In the genomic region with DNA sequence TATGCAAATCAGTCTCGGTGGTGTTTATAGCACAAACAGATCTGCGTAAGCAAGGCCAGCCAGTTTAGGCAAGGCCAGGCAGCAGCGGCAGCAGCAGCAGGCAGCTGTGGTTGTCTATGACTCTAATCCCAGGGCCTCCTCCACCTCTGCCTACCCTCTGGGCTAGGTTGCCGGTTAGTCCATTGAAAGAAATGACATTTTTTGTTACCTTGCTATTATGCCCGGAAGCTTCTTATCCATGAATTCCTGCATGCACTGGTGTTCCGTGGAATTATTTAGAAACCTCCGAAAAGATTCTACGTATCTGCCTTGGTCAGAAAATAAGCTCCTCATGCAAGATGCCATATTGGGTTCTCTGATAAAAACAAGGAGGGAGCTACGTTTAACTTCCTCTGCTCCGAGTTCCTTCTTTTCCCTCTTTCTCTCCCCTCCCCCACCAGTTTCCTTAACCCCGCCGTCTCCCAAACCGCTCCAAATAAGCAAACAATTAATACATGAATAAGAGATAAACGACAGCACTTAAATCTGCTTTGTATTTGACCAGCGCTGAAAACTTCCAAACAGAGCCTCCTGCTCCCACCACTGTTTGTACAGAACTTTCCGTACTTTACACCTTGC, we compare ENCODE assay signal across 8 mouse cellular contexts. TPM values are rescaled to one million over a fixed set of nuclear protein-coding genes. Genes with fewer than 3 reads are reported as not detected.
A peak's percentile ranks its signal among the peaks of the same experiment; 100 is the strongest.
DNase-seq lines count a peak whose midpoint lies in the region; ATAC-seq and TF ChIP-seq lines count a peak whose summit lies in the region.

No protein-coding gene starts in this region.

- no peaks in the 10 kb centered on the region for H3K9me3 ChIP-seq in embryonic facial prominence, embryonic 14.5 days (ENCODE audit: control insufficient read depth, low read length)
- no peaks in the 10 kb centered on the region for H3K9me3 ChIP-seq in heart, embryonic 10.5 days
- no peaks in the 10 kb centered on the region for H3K9me3 ChIP-seq in kidney, embryonic 14.5 days (ENCODE audit: control insufficient read depth, low read length)
- H3K9me3 ChIP-seq in limb, embryonic 11.5 days (ENCODE audit: control insufficient read depth, low read length), result no peaks in the 10 kb centered on the region
- no peaks in the 10 kb centered on the region for H3K9me3 ChIP-seq in midbrain, embryonic 12.5 days
- no peaks in the 10 kb centered on the region for H3K9me3 ChIP-seq in stomach, embryonic 15.5 days

- H3K36me3 ChIP-seq in embryonic facial prominence, embryonic 14.5 days (ENCODE audit: control insufficient read depth, insufficient read depth, low read length), result no peaks in the 10 kb centered on the region
- H3K36me3 ChIP-seq in heart, embryonic 10.5 days, result no peaks in the 10 kb centered on the region
- H3K36me3 ChIP-seq in kidney, embryonic 14.5 days (ENCODE audit: control insufficient read depth, insufficient read depth, low read length), result no peaks in the 10 kb centered on the region
- no peaks in the 10 kb centered on the region for H3K36me3 ChIP-seq in limb, embryonic 11.5 days (ENCODE audit: control insufficient read depth, insufficient read depth, low read length)
- H3K36me3 ChIP-seq in midbrain, embryonic 12.5 days, result no peaks in the 10 kb centered on the region
- H3K36me3 ChIP-seq in stomach, embryonic 15.5 days, result no peaks in the 10 kb centered on the region

- peak; percentile 57 for DNase-seq in embryonic facial prominence, embryonic 14.5 days (ENCODE audit: low spot score)
- no peak for DNase-seq in heart, embryonic 10.5 days (ENCODE audit: low spot score)
- DNase-seq in limb, embryonic 11.5 days (ENCODE audit: low spot score), result peak; percentile 53
- DNase-seq in thymus, postnatal 10 days (ENCODE audit: low spot score in 2 of 2), result no peak

- peak overlapping the region; percentile 40 for H3K9ac ChIP-seq in embryonic facial prominence, embryonic 14.5 days (ENCODE audit: low read depth, low read length)
- H3K9ac ChIP-seq in kidney, embryonic 14.5 days (ENCODE audit: low read depth, low read length), result no peak overlapping the region; the same call in 1 of the 2 replicates
- no peak overlapping the region for H3K9ac ChIP-seq in limb, embryonic 11.5 days (ENCODE audit: low read length)
- 0 out of 2 replicates have a peak overlapping the region, but pooled peaks have one; percentile 24 for H3K9ac ChIP-seq in midbrain, embryonic 12.5 days (replicated peaks)
- no peak overlapping the region for H3K9ac ChIP-seq in stomach, embryonic 15.5 days

- H3K4me1 ChIP-seq in bone marrow, adult 2 months (ENCODE audit: control insufficient read depth, insufficient read depth, low read length), result no peaks in the 10 kb centered on the region
- no peaks in the 10 kb centered on the region for H3K4me1 ChIP-seq in embryonic facial prominence, embryonic 14.5 days (ENCODE audit: control insufficient read depth, insufficient read depth, low read length)
- H3K4me1 ChIP-seq in heart, embryonic 10.5 days, result 0 out of 2 replicates have a peak, but pooled peaks cover 2% of the 10 kb centered on the region
- H3K4me1 ChIP-seq in kidney, embryonic 14.5 days (ENCODE audit: control insufficient read depth, insufficient read depth, low read length), result no peaks in the 10 kb centered on the region
- H3K4me1 ChIP-seq in limb, embryonic 11.5 days (ENCODE audit: control insufficient read depth, insufficient read depth, low read length), result no peaks in the 10 kb centered on the region
- peaks cover 13% of the 10 kb centered on the region for H3K4me1 ChIP-seq in midbrain, embryonic 12.5 days
- no peaks in the 10 kb centered on the region for H3K4me1 ChIP-seq in stomach, embryonic 15.5 days

- 3% methylated on average over 16 of the region's 16 CpGs for WGBS in bone marrow, adult 2 months
- WGBS in embryonic facial prominence, embryonic 14.5 days, result 10% methylated on average over 16 of the region's 16 CpGs
- 19% methylated on average over 16 of the region's 16 CpGs for WGBS in heart, embryonic 10.5 days
- 23% methylated on average over 16 of the region's 16 CpGs for WGBS in kidney, embryonic 14.5 days
- WGBS in limb, embryonic 11.5 days, result 19% methylated on average over 16 of the region's 16 CpGs
- 6% methylated on average over 16 of the region's 16 CpGs for WGBS in midbrain, embryonic 12.5 days
- WGBS in stomach, embryonic 15.5 days, result 6% methylated on average over 16 of the region's 16 CpGs

- peak; percentile 65; the same call in 1 of the 2 replicates for ATAC-seq in embryonic facial prominence, embryonic 14.5 days (ENCODE audit: low read depth)
- ATAC-seq in kidney, embryonic 14.5 days (ENCODE audit: low FRiP score, low TSS enrichment), result peak; percentile 60; the same call in 1 of the 2 replicates
- peak; percentile 39; the same call in 1 of the 2 replicates for ATAC-seq in limb, embryonic 11.5 days (ENCODE audit: insufficient number of reproducible peaks, low FRiP score, low TSS enrichment, low read depth)
- peak; percentile 88 for ATAC-seq in midbrain, embryonic 12.5 days (ENCODE audit: low FRiP score, low read depth)
- peak; percentile 75; the same call in 1 of the 2 replicates for ATAC-seq in stomach, embryonic 15.5 days (ENCODE audit: insufficient read depth, low FRiP score, low read depth)

- H3K27me3 ChIP-seq in embryonic facial prominence, embryonic 14.5 days (replicated peaks; ENCODE audit: control insufficient read depth, insufficient read depth, low read length), result no peaks in the 10 kb centered on the region
- H3K27me3 ChIP-seq in heart, embryonic 10.5 days (ENCODE audit: insufficient read depth, poor library complexity, severe bottlenecking), result no peaks in the 10 kb centered on the region
- H3K27me3 ChIP-seq in kidney, embryonic 14.5 days (ENCODE audit: control insufficient read depth, insufficient read depth, low read length), result no peaks in the 10 kb centered on the region
- H3K27me3 ChIP-seq in limb, embryonic 11.5 days (ENCODE audit: control insufficient read depth, insufficient read depth, low read length), result no peaks in the 10 kb centered on the region
- H3K27me3 ChIP-seq in midbrain, embryonic 12.5 days, result no peaks in the 10 kb centered on the region
- H3K27me3 ChIP-seq in stomach, embryonic 15.5 days (replicated peaks), result no peaks in the 10 kb centered on the region

- H3K4me3 ChIP-seq in bone marrow, adult 2 months (replicated peaks; ENCODE audit: control insufficient read depth, low read depth, low read length), result peak overlapping the region; percentile 78
- H3K4me3 ChIP-seq in embryonic facial prominence, embryonic 14.5 days (ENCODE audit: low read depth, low read length), result peak overlapping the region; percentile 37
- H3K4me3 ChIP-seq in heart, embryonic 10.5 days, result peak overlapping the region; percentile 53
- peak overlapping the region; percentile 31 for H3K4me3 ChIP-seq in kidney, embryonic 14.5 days (ENCODE audit: low read length)
- H3K4me3 ChIP-seq in limb, embryonic 11.5 days (ENCODE audit: low read depth, low read length), result peak overlapping the region; percentile 15; the same call in 1 of the 2 replicates
- peak overlapping the region; percentile 36 for H3K4me3 ChIP-seq in midbrain, embryonic 12.5 days
- peak overlapping the region; percentile 38 for H3K4me3 ChIP-seq in stomach, embryonic 15.5 days (replicated peaks)

- no peak for TF ChIP-seq POLR2A in bone marrow, adult 2 months (IDR thresholded peaks at IDR 0.05; ENCODE audit: borderline replicate concordance, control insufficient read depth, low read depth, low read length)

- peak overlapping the region; percentile 23; the same call in 1 of the 2 replicates for H3K27ac ChIP-seq in bone marrow, adult 2 months (ENCODE audit: control insufficient read depth, insufficient read depth, low read depth, low read length, poor library complexity)
- H3K27ac ChIP-seq in embryonic facial prominence, embryonic 14.5 days (replicated peaks; ENCODE audit: low read depth, low read length), result no peak overlapping the region
- peak overlapping the region; percentile 72 for H3K27ac ChIP-seq in heart, embryonic 10.5 days
- no peak overlapping the region for H3K27ac ChIP-seq in kidney, embryonic 14.5 days (ENCODE audit: low read depth, low read length)
- no peak overlapping the region for H3K27ac ChIP-seq in limb, embryonic 11.5 days (replicated peaks; ENCODE audit: low read depth, low read length)
- H3K27ac ChIP-seq in midbrain, embryonic 12.5 days (replicated peaks), result no peak overlapping the region; the same call in 1 of the 2 replicates
- H3K27ac ChIP-seq in stomach, embryonic 15.5 days, result no peak overlapping the region

- peak overlapping the region; percentile 57 for H3K4me2 ChIP-seq in embryonic facial prominence, embryonic 14.5 days (ENCODE audit: low read depth, low read length)
- H3K4me2 ChIP-seq in kidney, embryonic 14.5 days (replicated peaks; ENCODE audit: low read depth, low read length), result peak overlapping the region; percentile 42
- H3K4me2 ChIP-seq in limb, embryonic 11.5 days (ENCODE audit: low read depth, severe bottlenecking), result peak overlapping the region; percentile 34
- H3K4me2 ChIP-seq in midbrain, embryonic 12.5 days (replicated peaks), result peak overlapping the region; percentile 58
- H3K4me2 ChIP-seq in stomach, embryonic 15.5 days, result peak overlapping the region; percentile 56

- no peak for TF ChIP-seq CTCF in bone marrow, adult 2 months (IDR thresholded peaks at IDR 0.05; ENCODE audit: control insufficient read depth, insufficient read depth, low read length)

RNA-seq across cellular contexts. Expression of gene Hnmt, which starts 0.6 kb away (rescaled TPM):
- polyA plus RNA-seq in bone marrow, adult 2 months (2011; ENCODE audit: insufficient read depth, insufficient read length, low replicate concordance, missing spikeins), result 2.4 and 3.3 TPM in 2 replicates
- polyA plus RNA-seq in embryonic facial prominence, embryonic 14.5 days (2014; fragmentation: Nextera tagmentation; extraction: Ambion mirVana), result 1.7 and 2.2 TPM in 2 replicates
- 2.0 and 3.8 TPM in 2 replicates for polyA plus RNA-seq in heart, embryonic 10.5 days (2016; fragmentation: Nextera tagmentation; extraction: Ambion mirVana)
- 1.3 and 1.5 TPM in 2 replicates for polyA plus RNA-seq in kidney, embryonic 14.5 days (2014; fragmentation: Nextera tagmentation; extraction: Ambion mirVana)
- polyA plus RNA-seq in limb, embryonic 11.5 days (2014; fragmentation: Nextera tagmentation; extraction: Ambion mirVana), result 0.23 and 0.44 TPM in 2 replicates
- polyA plus RNA-seq in midbrain, embryonic 12.5 days (2016; fragmentation: Nextera tagmentation; extraction: Ambion mirVana), result 1.0 and 2.1 TPM in 2 replicates
- polyA plus RNA-seq in stomach, embryonic 15.5 days (2015; fragmentation: Nextera tagmentation; extraction: Ambion mirVana), result 1.9 and 2.3 TPM in 2 replicates

RNA-seq across cellular contexts. Expression of gene Tbpl2, which starts 47.8 kb away (rescaled TPM):
- not detected in 2 replicates for polyA plus RNA-seq in bone marrow, adult 2 months (2011; ENCODE audit: insufficient read depth, insufficient read length, low replicate concordance, missing spikeins)
- not detected in 2 replicates for polyA plus RNA-seq in embryonic facial prominence, embryonic 14.5 days (2014; fragmentation: Nextera tagmentation; extraction: Ambion mirVana)
- not detected in 2 replicates for polyA plus RNA-seq in heart, embryonic 10.5 days (2016; fragmentation: Nextera tagmentation; extraction: Ambion mirVana)
- not detected in 2 replicates for polyA plus RNA-seq in kidney, embryonic 14.5 days (2014; fragmentation: Nextera tagmentation; extraction: Ambion mirVana)
- polyA plus RNA-seq in limb, embryonic 11.5 days (2014; fragmentation: Nextera tagmentation; extraction: Ambion mirVana), result not detected in 2 replicates
- polyA plus RNA-seq in midbrain, embryonic 12.5 days (2016; fragmentation: Nextera tagmentation; extraction: Ambion mirVana), result not detected in 2 replicates
- not detected in 2 replicates for polyA plus RNA-seq in stomach, embryonic 15.5 days (2015; fragmentation: Nextera tagmentation; extraction: Ambion mirVana)

Comparison
In these comparisons a context has a peak if more than half of its experiments do, and no peak if none do; other contexts are left out.
1. H3K27ac ChIP-seq: peak in bone marrow, adult 2 months (single experiment) and heart, embryonic 10.5 days (single experiment); none in embryonic facial prominence, embryonic 14.5 days (single experiment), kidney, embryonic 14.5 days (single experiment), limb, embryonic 11.5 days (single experiment), midbrain, embryonic 12.5 days (single experiment) and stomach, embryonic 15.5 days (single experiment).
2. H3K4me3 ChIP-seq: peak in every context shown above with its lines; median percentile 78 in bone marrow, adult 2 months; 53 in heart, embryonic 10.5 days; 38 in stomach, embryonic 15.5 days; 37 in embryonic facial prominence, embryonic 14.5 days; 36 in midbrain, embryonic 12.5 days; 31 in kidney, embryonic 14.5 days; 15 in limb, embryonic 11.5 days.
3. DNase-seq: peak in embryonic facial prominence, embryonic 14.5 days (single experiment) and limb, embryonic 11.5 days (single experiment); none in heart, embryonic 10.5 days (single experiment) and thymus, postnatal 10 days (0 of 2).
4. H3K9ac ChIP-seq: peak in embryonic facial prominence, embryonic 14.5 days (single experiment) and midbrain, embryonic 12.5 days (single experiment); none in kidney, embryonic 14.5 days (single experiment), limb, embryonic 11.5 days (single experiment) and stomach, embryonic 15.5 days (single experiment).
5. Peak in every context shown above with its lines, with median percentiles within 50 percentile points of each other: ATAC-seq and H3K4me2 ChIP-seq.